Mouse (Mus musculus): ENCODE measurements at regions not wholly inside any gene's neighbourhood (a gene's known extent, or its start where the extent isn't known, plus 50 kb on each side); places are given as distances from the start of the nearest gene placed in this dataset.

- Histone ChIP-seq H3K36me3 (ENCODE audit: control insufficient read depth, insufficient read depth, low read length) (no peaks in the 10 kb centered on the region), H3K9me3 (ENCODE audit: control insufficient read depth, low read length) (no peaks in the 10 kb centered on the region), H3K4me1 (ENCODE audit: control insufficient read depth, insufficient read depth, low read length) (peaks cover 15% of the 10 kb centered on the region), H3K4me3 (ENCODE audit: low read depth, low read length) (no peak overlapping the region), H3K4me2 (ENCODE audit: low read depth) (no peak overlapping the region), H3K27ac (ENCODE audit: low read depth, low read length) (peak overlapping the region; percentile 83), H3K9ac (ENCODE audit: low read length) (no peak overlapping the region), H3K27me3 (ENCODE audit: control insufficient read depth, insufficient read depth, low read length) (no peaks in the 10 kb centered on the region)
- 86% methylated on average over 5 of the region's 5 CpGs for WGBS
- ATAC-seq (ENCODE audit: insufficient read depth, low FRiP score, low TSS enrichment) (no peak), DNase-seq (ENCODE audit: low spot score) (no peak)
These were observed 295.1 kb upstream of the Npvf start for GRCm38 (mm10) chr6:50949361-50949760.

DNA sequence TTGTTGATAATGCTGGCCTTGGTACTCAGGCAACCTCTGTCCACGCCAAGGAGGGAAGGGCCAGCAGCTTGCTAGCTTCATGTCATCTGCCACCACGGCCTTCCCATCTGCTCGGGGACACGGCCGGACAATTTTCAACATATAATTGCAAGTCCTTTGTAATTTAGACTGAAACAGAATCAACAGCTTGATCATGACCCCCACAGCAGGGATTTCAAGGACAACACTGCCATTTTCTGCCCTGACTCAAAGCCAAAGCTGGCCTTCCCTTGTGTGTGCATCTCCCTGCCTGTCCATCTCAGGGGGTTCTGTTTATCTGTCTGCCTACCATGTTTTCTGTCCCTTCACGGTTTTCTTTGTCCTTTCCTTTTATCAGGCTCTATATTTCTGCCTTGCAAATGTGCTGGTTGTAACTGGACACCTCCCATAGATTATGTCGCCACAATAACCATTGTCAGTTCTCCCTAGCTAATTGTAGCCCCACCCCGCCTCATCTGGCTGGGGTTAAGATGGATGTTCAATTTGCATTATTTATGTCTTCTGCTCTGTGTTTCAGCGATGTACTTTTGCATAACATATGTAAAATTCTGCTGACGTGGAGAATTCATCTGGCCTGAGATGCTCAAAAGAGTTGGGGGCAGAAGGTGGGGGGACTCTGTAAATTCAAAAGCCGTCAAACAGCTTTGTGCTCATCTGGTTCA lies 295.8 kb upstream of the Npvf start:
- DNase-seq (ENCODE audit: low spot score) (peak; percentile 42), ATAC-seq (ENCODE audit: insufficient read depth, low FRiP score, low TSS enrichment) (peak; percentile 55; the same call in 1 of the 2 replicates)
- peaks cover 15% of the 10 kb centered on the region for H3K4me1 ChIP-seq (ENCODE audit: control insufficient read depth, insufficient read depth, low read length)
- no peaks in the 10 kb centered on the region for H3K27me3 ChIP-seq (ENCODE audit: control insufficient read depth, insufficient read depth, low read length)
- 42% methylated on average over 11 of the region's 11 CpGs for WGBS
- peak overlapping the region; percentile 83 for H3K27ac ChIP-seq (ENCODE audit: low read depth, low read length)
- no peak overlapping the region for H3K9ac ChIP-seq (ENCODE audit: low read length)
- H3K4me2 ChIP-seq (ENCODE audit: low read depth), result no peak overlapping the region
- H3K36me3 ChIP-seq (ENCODE audit: control insufficient read depth, insufficient read depth, low read length), result no peaks in the 10 kb centered on the region
- H3K4me3 ChIP-seq (ENCODE audit: low read depth, low read length), result no peak overlapping the region
- no peaks in the 10 kb centered on the region for H3K9me3 ChIP-seq (ENCODE audit: control insufficient read depth, low read length)

- Histone ChIP-seq H3K27me3 (ENCODE audit: control insufficient read depth, insufficient read depth, low read length) (no peaks in the 10 kb centered on the region), H3K36me3 (ENCODE audit: control insufficient read depth, insufficient read depth, low read length) (no peaks in the 10 kb centered on the region), H3K4me2 (ENCODE audit: low read depth) (no peak overlapping the region), H3K27ac (ENCODE audit: low read depth, low read length) (no peak overlapping the region), H3K9me3 (ENCODE audit: control insufficient read depth, low read length) (no peaks in the 10 kb centered on the region), H3K4me3 (ENCODE audit: low read depth, low read length) (no peak overlapping the region), H3K4me1 (ENCODE audit: control insufficient read depth, insufficient read depth, low read length) (no peaks in the 10 kb centered on the region; the same call in 1 of the 2 replicates), H3K9ac (ENCODE audit: low read length) (no peak overlapping the region)
- no peak for ATAC-seq (ENCODE audit: insufficient read depth, low FRiP score, low TSS enrichment)
- WGBS, result 90% methylated on average over 4 of the region's 4 CpGs
- DNase-seq (ENCODE audit: low spot score), result no peak
These were observed 303.2 kb upstream of the Npvf start for GRCm38 (mm10) chr6:50957328-50957900.

DNA sequence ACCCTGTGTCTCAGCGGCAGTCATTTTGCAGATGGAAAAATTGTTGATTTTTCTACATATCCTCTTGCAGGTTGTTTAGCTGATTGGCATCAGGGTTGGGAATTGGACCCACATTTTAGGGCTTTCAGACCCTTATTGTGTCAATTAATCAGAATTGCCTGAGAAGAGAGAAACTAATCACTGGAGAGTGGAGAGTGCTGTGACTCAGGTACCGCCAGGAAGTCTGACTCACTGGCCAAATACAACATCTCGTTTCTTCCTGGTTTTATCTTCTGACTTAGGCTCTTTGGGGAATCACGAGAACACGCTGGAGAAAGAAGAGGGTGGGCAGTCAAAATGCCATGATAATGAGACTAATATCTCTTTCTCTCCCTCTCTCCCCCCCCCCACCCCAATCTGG lies 306.1 kb upstream of the Npvf start:
- Histone ChIP-seq H3K36me3 (ENCODE audit: control insufficient read depth, insufficient read depth, low read length) (no peaks in the 10 kb centered on the region), H3K4me2 (ENCODE audit: low read depth) (no peak overlapping the region), H3K27ac (ENCODE audit: low read depth, low read length) (no peak overlapping the region), H3K9me3 (ENCODE audit: control insufficient read depth, low read length) (no peaks in the 10 kb centered on the region), H3K4me3 (ENCODE audit: low read depth, low read length) (no peak overlapping the region), H3K27me3 (ENCODE audit: control insufficient read depth, insufficient read depth, low read length) (no peaks in the 10 kb centered on the region), H3K9ac (ENCODE audit: low read length) (no peak overlapping the region), H3K4me1 (ENCODE audit: control insufficient read depth, insufficient read depth, low read length) (no peaks in the 10 kb centered on the region; the same call in 1 of the 2 replicates)
- 83% methylated on average over 5 of the region's 5 CpGs for WGBS
- DNase-seq (ENCODE audit: low spot score) (no peak), ATAC-seq (ENCODE audit: insufficient read depth, low FRiP score, low TSS enrichment) (no peak)

DNA sequence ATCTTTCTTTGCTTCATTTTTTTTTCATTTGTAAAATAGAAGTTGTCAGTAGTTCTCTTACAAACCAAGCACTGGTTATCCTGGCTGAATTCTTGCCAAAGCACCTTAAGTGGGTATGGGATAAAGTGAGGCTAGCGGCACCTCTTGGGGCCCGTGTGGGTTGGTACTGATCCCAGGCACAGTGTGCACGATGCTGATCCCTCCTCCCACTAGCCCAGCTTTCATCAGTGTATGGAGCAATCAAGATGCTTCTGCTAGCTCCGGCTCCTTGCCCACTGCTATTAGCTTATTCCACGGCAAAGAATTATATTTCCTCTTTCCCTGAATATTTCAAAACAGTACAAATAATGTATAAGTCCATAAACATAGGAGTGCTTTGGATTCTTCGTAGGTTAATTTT lies 307.4 kb upstream of the Npvf start:
- no peaks in the 10 kb centered on the region for H3K27me3 ChIP-seq (ENCODE audit: control insufficient read depth, insufficient read depth, low read length)
- no peaks in the 10 kb centered on the region for H3K36me3 ChIP-seq (ENCODE audit: control insufficient read depth, insufficient read depth, low read length)
- H3K27ac ChIP-seq (ENCODE audit: low read depth, low read length), result no peak overlapping the region
- H3K4me1 ChIP-seq (ENCODE audit: control insufficient read depth, insufficient read depth, low read length), result no peaks in the 10 kb centered on the region; the same call in 1 of the 2 replicates
- H3K4me2 ChIP-seq (ENCODE audit: low read depth), result no peak overlapping the region
- no peak overlapping the region for H3K4me3 ChIP-seq (ENCODE audit: low read depth, low read length)
- 85% methylated on average over 6 of the region's 6 CpGs for WGBS
- DNase-seq (ENCODE audit: low spot score) (no peak), ATAC-seq (ENCODE audit: insufficient read depth, low FRiP score, low TSS enrichment) (no peak)
- no peak overlapping the region for H3K9ac ChIP-seq (ENCODE audit: low read length)
- no peaks in the 10 kb centered on the region for H3K9me3 ChIP-seq (ENCODE audit: control insufficient read depth, low read length)

- H3K27ac ChIP-seq (ENCODE audit: low read depth, low read length), result no peak overlapping the region
- no peak overlapping the region for H3K9ac ChIP-seq (ENCODE audit: low read length)
- H3K27me3 ChIP-seq (ENCODE audit: control insufficient read depth, insufficient read depth, low read length), result no peaks in the 10 kb centered on the region
- H3K4me2 ChIP-seq (ENCODE audit: low read depth), result no peak overlapping the region
- no peak overlapping the region for H3K4me3 ChIP-seq (ENCODE audit: low read depth, low read length)
- no peak for DNase-seq (ENCODE audit: low spot score)
- ATAC-seq (ENCODE audit: insufficient read depth, low FRiP score, low TSS enrichment), result no peak
- no peaks in the 10 kb centered on the region for H3K9me3 ChIP-seq (ENCODE audit: control insufficient read depth, low read length)
- H3K4me1 ChIP-seq (ENCODE audit: control insufficient read depth, insufficient read depth, low read length), result 0 out of 2 replicates have a peak, but pooled peaks cover 3% of the 10 kb centered on the region
- WGBS, result 87% methylated on average over 5 of the region's 5 CpGs
- H3K36me3 ChIP-seq (ENCODE audit: control insufficient read depth, insufficient read depth, low read length), result no peaks in the 10 kb centered on the region
These were observed 314.3 kb upstream of the Npvf start for GRCm38 (mm10) chr6:50968546-50968945.

GRCm38 (mm10) chr6:50969341-50969740 lies 315.1 kb upstream of the Npvf start:
- Histone ChIP-seq H3K4me2 (ENCODE audit: low read depth) (no peak overlapping the region), H3K27ac (ENCODE audit: low read depth, low read length) (no peak overlapping the region), H3K9me3 (ENCODE audit: control insufficient read depth, low read length) (no peaks in the 10 kb centered on the region), H3K4me1 (ENCODE audit: control insufficient read depth, insufficient read depth, low read length) (0 out of 2 replicates have a peak, but pooled peaks cover 3% of the 10 kb centered on the region), H3K4me3 (ENCODE audit: low read depth, low read length) (no peak overlapping the region), H3K9ac (ENCODE audit: low read length) (no peak overlapping the region), H3K27me3 (ENCODE audit: control insufficient read depth, insufficient read depth, low read length) (no peaks in the 10 kb centered on the region), H3K36me3 (ENCODE audit: control insufficient read depth, insufficient read depth, low read length) (no peaks in the 10 kb centered on the region)
- ATAC-seq (ENCODE audit: insufficient read depth, low FRiP score, low TSS enrichment) (no peak), DNase-seq (ENCODE audit: low spot score) (no peak)
- WGBS, result 62% methylated on average over 6 of the region's 6 CpGs

- DNase-seq (ENCODE audit: low spot score) (no peak), ATAC-seq (ENCODE audit: insufficient read depth, low FRiP score, low TSS enrichment) (no peak)
These were observed 315.8 kb upstream of the Npvf start for GRCm38 (mm10) chr6:50969997-50970396.

GRCm38 (mm10) chr6:50970770-50971169 lies 316.5 kb upstream of the Npvf start:
- ATAC-seq (ENCODE audit: insufficient read depth, low FRiP score, low TSS enrichment), result no peak
- H3K27ac ChIP-seq (ENCODE audit: low read depth, low read length), result no peak overlapping the region
- no peaks in the 10 kb centered on the region for H3K27me3 ChIP-seq (ENCODE audit: control insufficient read depth, insufficient read depth, low read length)

More at GRCm38 (mm10) chr6:50969997-50970396, 315.8 kb upstream of the Npvf start:
- Histone ChIP-seq H3K4me1 (ENCODE audit: control insufficient read depth, insufficient read depth, low read length) (0 out of 2 replicates have a peak, but pooled peaks cover 3% of the 10 kb centered on the region), H3K9me3 (ENCODE audit: control insufficient read depth, low read length) (no peaks in the 10 kb centered on the region), H3K27ac (ENCODE audit: low read depth, low read length) (no peak overlapping the region), H3K4me2 (ENCODE audit: low read depth) (no peak overlapping the region), H3K27me3 (ENCODE audit: control insufficient read depth, insufficient read depth, low read length) (no peaks in the 10 kb centered on the region), H3K4me3 (ENCODE audit: low read depth, low read length) (no peak overlapping the region), H3K36me3 (ENCODE audit: control insufficient read depth, insufficient read depth, low read length) (no peaks in the 10 kb centered on the region), H3K9ac (ENCODE audit: low read length) (no peak overlapping the region)
- 29% methylated on average over 7 of the region's 7 CpGs for WGBS

More at GRCm38 (mm10) chr6:50970770-50971169, 316.5 kb upstream of the Npvf start:
- Histone ChIP-seq H3K9ac (ENCODE audit: low read length) (no peak overlapping the region), H3K9me3 (ENCODE audit: control insufficient read depth, low read length) (no peaks in the 10 kb centered on the region), H3K4me3 (ENCODE audit: low read depth, low read length) (no peak overlapping the region), H3K4me2 (ENCODE audit: low read depth) (no peak overlapping the region), H3K4me1 (ENCODE audit: control insufficient read depth, insufficient read depth, low read length) (0 out of 2 replicates have a peak, but pooled peaks cover 3% of the 10 kb centered on the region), H3K36me3 (ENCODE audit: control insufficient read depth, insufficient read depth, low read length) (no peaks in the 10 kb centered on the region)
- DNase-seq (ENCODE audit: low spot score), result no peak
- WGBS, result 66% methylated on average over 8 of the region's 8 CpGs
